Mouse (Mus musculus) intestine, embryonic 16.5 days (tissue): Measurements from ENCODE around the gene Abcb8. TPM values are rescaled to one million over a fixed set of nuclear protein-coding genes. Genes with fewer than 3 reads are reported as not detected.
A peak's percentile ranks its signal among the peaks of the same experiment; 100 is the strongest.

Experiments
- ATAC-seq: fragments of 200-750 bp; cut with Nextera tagmentation; 2 replicates; pipeline ENCODE4 v1.8.0; 2017; ENCODE audit warnings: moderate TSS enrichment, moderate library complexity
- H3K27ac ChIP-seq: fragments of 300-500 bp; sonication (generic); 2 replicates; pipeline ENCODE4 v1.5.1; 2014; ENCODE audit warnings: mild to moderate bottlenecking, low read length
- H3K27me3 ChIP-seq: fragments of 300-500 bp; sonication (generic); replicated peaks from 2 replicates; pipeline ENCODE4 v1.6.1; 2014; ENCODE audit warnings: low read length, control low read depth, mixed read lengths; ENCODE audit not compliant: control insufficient read depth, insufficient read depth
- H3K36me3 ChIP-seq: fragments of 300-500 bp; sonication (generic); 2 replicates; pipeline ENCODE4 v1.6.1; 2014; ENCODE audit warnings: low read length, control low read depth; ENCODE audit not compliant: control insufficient read depth, insufficient read depth
- H3K4me1 ChIP-seq: fragments of 300-500 bp; sonication (generic); 2 replicates; pipeline ENCODE4 v1.6.1; 2014; ENCODE audit warnings: low read length, control low read depth, mixed read lengths; ENCODE audit not compliant: control insufficient read depth, insufficient read depth
- H3K4me2 ChIP-seq: fragments of 300-500 bp; sonication (generic); 2 replicates; pipeline ENCODE4 v1.6.1; 2014; ENCODE audit warnings: low read depth, low read length, control low read depth
- H3K4me3 ChIP-seq: fragments of 300-500 bp; sonication (generic); 2 replicates; pipeline ENCODE4 v1.5.1; 2014; ENCODE audit warnings: mild to moderate bottlenecking, low read length
- H3K9ac ChIP-seq: fragments of 300-500 bp; sonication (generic); 2 replicates; pipeline ENCODE4 v1.6.1; 2014; ENCODE audit warnings: low read depth, low read length
- H3K9me3 ChIP-seq: fragments of 300-500 bp; sonication (generic); 2 replicates; pipeline ENCODE4 v1.6.1; 2016; ENCODE audit warnings: low read length, control low read depth; ENCODE audit not compliant: control insufficient read depth
- WGBS: fragments of 180-500 bp; shearing (Covaris S2); extraction: QIAGEN DNeasy Blood & Tissue Kit; methylation state at CpG from one replicate; pipeline ENCODE4 v1.1.7; 2014; 5-methylcytosine and 5-hydroxymethylcytosine counted together
- polyA plus RNA-seq: library from polyadenylated mRNA; unstranded; fragments of >200 nt; fragmentation: Nextera tagmentation; extraction: Ambion mirVana; gene quantifications from 2 replicates; pipeline ENCODE4 v1.2.1, GENCODE M21; 2015

Gene Abcb8
- polyA plus RNA-seq, 1 experiment from 2014 or later, result 89.8 TPM

- Histone ChIP-seq H3K4me3 (peak overlapping the region; percentile 76), H3K36me3 (peaks cover 6% of the 10 kb centered on the region; the same call in 1 of the 2 replicates), H3K27me3 (no peaks in the 10 kb centered on the region), H3K9ac (peak overlapping the region; percentile 81), H3K9me3 (no peaks in the 10 kb centered on the region), H3K27ac (peak overlapping the region; percentile 98), H3K4me1 (peaks cover 27% of the 10 kb centered on the region), H3K4me2 (peak overlapping the region; percentile 86)
- 0 out of 2 replicates have a peak, but pooled peaks have one; percentile 1 for ATAC-seq
- under 1% methylated on average over 29 of the region's 30 CpGs for whole genome bisulfite sequencing
Observed at GRCm38 (mm10) chr5:24425421-24426036, 32.1 kb downstream of the Abcb8 start.

DNA sequence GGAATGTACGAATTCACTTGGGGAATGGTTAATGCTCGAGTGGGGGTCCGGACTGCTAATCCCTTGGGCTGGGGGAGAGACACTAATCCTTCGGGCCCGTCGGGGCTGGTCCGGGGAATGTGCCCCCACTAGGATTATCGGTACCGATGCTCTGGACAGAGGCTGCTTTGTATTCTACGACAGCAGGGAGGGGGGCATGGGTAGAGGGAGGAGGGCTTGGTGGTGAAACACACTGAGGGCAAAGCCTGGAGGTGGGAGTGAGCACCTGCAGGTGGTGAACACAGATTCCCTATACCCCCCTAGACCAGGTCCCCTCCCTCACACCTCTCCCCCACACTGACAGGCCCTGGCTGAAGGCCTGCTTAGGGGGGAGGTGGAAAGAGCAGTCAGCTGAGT lies 32.6 kb downstream of the Abcb8 start:
- ATAC-seq, result no peak
- H3K9ac ChIP-seq, result peak overlapping the region; percentile 81
- H3K4me2 ChIP-seq, result peak overlapping the region; percentile 86
- no peaks in the 10 kb centered on the region for H3K27me3 ChIP-seq
- peak overlapping the region; percentile 76 for H3K4me3 ChIP-seq
- peaks cover 27% of the 10 kb centered on the region for H3K4me1 ChIP-seq
- no peaks in the 10 kb centered on the region for H3K9me3 ChIP-seq
- WGBS, result 2% methylated on average over 10 of the region's 10 CpGs
- peak overlapping the region; percentile 98 for H3K27ac ChIP-seq
- peaks cover 6% of the 10 kb centered on the region; the same call in 1 of the 2 replicates for H3K36me3 ChIP-seq

DNA sequence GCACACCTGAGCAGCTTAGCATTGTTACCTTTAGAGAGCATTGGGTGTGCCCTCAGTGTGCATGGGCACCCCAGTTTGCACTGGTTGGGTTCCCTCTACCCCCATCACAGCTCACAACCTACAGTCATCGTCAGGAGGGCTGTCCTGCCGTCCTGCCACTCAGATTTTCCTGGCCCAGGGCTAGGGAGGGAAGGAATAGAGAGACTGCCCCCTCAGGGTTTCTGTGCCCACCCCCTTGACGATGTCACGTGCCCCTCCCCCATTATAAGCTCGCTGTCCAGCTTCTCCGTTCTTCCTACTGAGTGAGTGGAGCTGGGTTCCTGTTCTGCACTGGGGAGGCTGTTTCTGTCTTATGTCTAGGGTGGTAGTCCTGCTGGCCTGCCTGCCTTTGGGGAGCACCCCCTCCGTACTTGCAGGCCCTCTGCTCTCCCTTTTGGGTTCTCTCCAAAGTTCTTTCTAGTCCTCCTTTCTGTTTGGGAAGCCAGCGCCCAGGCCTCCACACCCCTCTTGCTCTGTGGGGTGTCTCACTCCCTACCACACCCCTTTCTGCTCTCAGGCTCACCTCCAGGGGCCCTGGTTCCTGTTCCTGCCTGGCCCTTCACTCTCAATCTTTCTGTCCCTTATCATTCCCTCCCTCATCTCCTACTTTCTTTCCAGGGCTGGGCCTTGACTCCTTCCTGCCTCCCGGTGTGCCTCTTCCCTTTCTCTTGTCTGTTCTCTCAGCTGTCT lies 33.3 kb downstream of the Abcb8 start:
- peaks cover 6% of the 10 kb centered on the region; the same call in 1 of the 2 replicates for H3K36me3 ChIP-seq
- peak overlapping the region; percentile 98 for H3K27ac ChIP-seq
- H3K4me2 ChIP-seq, result peak overlapping the region; percentile 86
- peaks cover 27% of the 10 kb centered on the region for H3K4me1 ChIP-seq
- 0 out of 2 replicates have a peak, but pooled peaks have one; percentile 9 for ATAC-seq
- peak overlapping the region; percentile 81 for H3K9ac ChIP-seq
- H3K27me3 ChIP-seq, result no peaks in the 10 kb centered on the region
- WGBS, result 20% methylated on average over 9 of the region's 9 CpGs
- no peaks in the 10 kb centered on the region for H3K9me3 ChIP-seq
- peak overlapping the region; percentile 76 for H3K4me3 ChIP-seq

GRCm38 (mm10) chr5:24427285-24427633 lies 33.8 kb downstream of the Abcb8 start:
- Histone ChIP-seq H3K9ac (peak overlapping the region; percentile 81), H3K27ac (peak overlapping the region; percentile 98), H3K4me2 (peak overlapping the region; percentile 86), H3K9me3 (no peaks in the 10 kb centered on the region), H3K36me3 (peaks cover 6% of the 10 kb centered on the region; the same call in 1 of the 2 replicates), H3K4me3 (peak overlapping the region; percentile 76), H3K27me3 (no peaks in the 10 kb centered on the region), H3K4me1 (peaks cover 27% of the 10 kb centered on the region)
- peak; percentile 11; the same call in 1 of the 2 replicates for ATAC-seq
- 25% methylated on average over 12 of the region's 12 CpGs for WGBS

GRCm38 (mm10) chr5:24427981-24428402 lies 34.5 kb downstream of the Abcb8 start:
- H3K4me3 ChIP-seq, result peak overlapping the region; percentile 51
- H3K4me1 ChIP-seq, result peaks cover 21% of the 10 kb centered on the region
- peaks cover 9% of the 10 kb centered on the region; the same call in 1 of the 2 replicates for H3K36me3 ChIP-seq
- peak overlapping the region; percentile 86 for H3K4me2 ChIP-seq
- no peaks in the 10 kb centered on the region for H3K9me3 ChIP-seq
- WGBS, result 15% methylated on average over 15 of the region's 15 CpGs
- peak overlapping the region; percentile 64 for H3K9ac ChIP-seq
- ATAC-seq, result peak; percentile 44
- peak overlapping the region; percentile 68 for H3K27ac ChIP-seq
- no peaks in the 10 kb centered on the region for H3K27me3 ChIP-seq

GRCm38 (mm10) chr5:24428596-24428995 lies 35.1 kb downstream of the Abcb8 start:
- peak overlapping the region; percentile 68 for H3K27ac ChIP-seq
- H3K27me3 ChIP-seq, result no peaks in the 10 kb centered on the region
- peaks cover 10% of the 10 kb centered on the region; the same call in 1 of the 2 replicates for H3K36me3 ChIP-seq
- peak overlapping the region; percentile 64 for H3K9ac ChIP-seq
- 26% methylated on average over 7 of the region's 9 CpGs for WGBS
- peak overlapping the region; percentile 54 for H3K4me2 ChIP-seq
- H3K4me1 ChIP-seq, result peaks cover 21% of the 10 kb centered on the region
- peak overlapping the region; percentile 51 for H3K4me3 ChIP-seq
- no peak for ATAC-seq
- no peaks in the 10 kb centered on the region for H3K9me3 ChIP-seq

DNA sequence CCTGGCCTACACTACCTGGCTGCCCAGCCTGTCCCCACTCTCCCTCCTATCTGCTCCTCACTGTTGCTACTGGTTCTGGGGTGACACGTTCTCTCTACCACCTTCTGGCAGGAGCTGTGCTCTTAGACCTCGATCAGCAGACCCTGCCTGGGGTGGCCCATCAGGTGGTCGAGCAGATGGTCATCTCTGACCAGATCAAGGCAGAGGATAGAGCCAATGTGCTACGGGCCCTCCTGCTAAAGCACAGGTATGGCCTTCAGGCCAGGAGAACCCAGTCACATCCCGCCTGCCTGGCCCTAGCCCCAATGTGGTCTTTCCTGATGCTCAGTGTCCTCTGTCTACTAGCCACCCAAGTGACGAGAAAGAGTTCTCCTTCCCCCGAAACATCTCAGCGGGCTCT lies 40.5 kb downstream of the Abcb8 start:
- Histone ChIP-seq H3K27me3 (no peaks in the 10 kb centered on the region), H3K9ac (no peak overlapping the region), H3K4me2 (no peak overlapping the region), H3K4me3 (no peak overlapping the region), H3K36me3 (peaks cover 20% of the 10 kb centered on the region), H3K27ac (no peak overlapping the region), H3K9me3 (no peaks in the 10 kb centered on the region), H3K4me1 (no peaks in the 10 kb centered on the region)
- ATAC-seq, result no peak
- 89% methylated on average over 8 of the region's 8 CpGs for WGBS

DNA sequence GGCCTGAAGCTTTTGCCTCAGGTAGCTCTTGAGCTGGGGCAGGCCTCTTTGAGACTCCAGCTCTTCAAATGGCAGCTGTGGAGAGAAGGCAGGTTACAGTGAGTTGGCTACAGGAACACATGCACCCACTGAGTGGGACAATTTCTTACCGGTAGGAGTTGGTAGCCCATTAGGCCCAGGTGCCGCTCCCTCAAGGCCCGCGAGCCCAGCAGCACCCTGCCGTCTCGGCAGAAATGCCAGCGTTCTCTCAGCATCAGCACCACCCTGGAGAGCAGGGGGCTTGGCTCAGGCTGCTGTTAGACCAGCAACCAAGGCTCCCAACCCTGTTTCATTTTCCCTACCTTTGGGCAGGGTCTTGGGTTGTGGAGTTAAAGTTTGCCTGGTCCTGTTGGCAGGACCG lies 47.7 kb downstream of the Abcb8 start:
- ATAC-seq, result no peak
- 90% methylated on average over 8 of the region's 8 CpGs for WGBS
- no peak overlapping the region for H3K9ac ChIP-seq
- peaks cover 22% of the 10 kb centered on the region for H3K36me3 ChIP-seq
- H3K4me1 ChIP-seq, result peaks cover 17% of the 10 kb centered on the region
- no peak overlapping the region for H3K4me2 ChIP-seq
- no peaks in the 10 kb centered on the region for H3K27me3 ChIP-seq
- H3K27ac ChIP-seq, result no peak overlapping the region
- no peaks in the 10 kb centered on the region for H3K9me3 ChIP-seq
- H3K4me3 ChIP-seq, result no peak overlapping the region

GRCm38 (mm10) chr5:24442029-24442428 lies 48.6 kb downstream of the Abcb8 start:
- H3K36me3 ChIP-seq, result peaks cover 22% of the 10 kb centered on the region
- 85% methylated on average over 9 of the region's 9 CpGs for WGBS

More at GRCm38 (mm10) chr5:24442029-24442428, 48.6 kb downstream of the Abcb8 start:
- Histone ChIP-seq H3K4me1 (peaks cover 17% of the 10 kb centered on the region), H3K9me3 (no peaks in the 10 kb centered on the region), H3K27ac (no peak overlapping the region), H3K27me3 (no peaks in the 10 kb centered on the region), H3K9ac (no peak overlapping the region), H3K4me2 (no peak overlapping the region), H3K4me3 (no peak overlapping the region)
- no peak for ATAC-seq
